Mouse (Mus musculus) mature B cell (primary cell): ENCODE measurements at regions not wholly inside any gene's neighbourhood (a gene's known extent, or its start where the extent isn't known, plus 50 kb on each side); places are given as distances from the start of the nearest gene placed in this dataset.
"Not testable (repeated sequence)": the region's sequence is repeated elsewhere in the genome, so short reads cannot be mapped to it uniquely, and the experiment has no call there.

Experiments
- in situ Hi-C: fragments of 300-500 bp; cut with MboI; formaldehyde crosslinking; loops from 2 replicates; pipeline ENCODE4 v1.14.3; 2019

- in situ Hi-C loops, result loop anchor here (10.0 kb wide), 1 partner anchor 57 kb away; no protein-coding TSS in a partner anchor
Measured at GRCm38 (mm10) chr7:73611866-73612751, 70.5 kb upstream of the Chd2 start.

GRCm38 (mm10) chr7:73608804-73609275, 67.2 kb upstream of the Chd2 start:
- in situ Hi-C loops, result no loop called here

DNA sequence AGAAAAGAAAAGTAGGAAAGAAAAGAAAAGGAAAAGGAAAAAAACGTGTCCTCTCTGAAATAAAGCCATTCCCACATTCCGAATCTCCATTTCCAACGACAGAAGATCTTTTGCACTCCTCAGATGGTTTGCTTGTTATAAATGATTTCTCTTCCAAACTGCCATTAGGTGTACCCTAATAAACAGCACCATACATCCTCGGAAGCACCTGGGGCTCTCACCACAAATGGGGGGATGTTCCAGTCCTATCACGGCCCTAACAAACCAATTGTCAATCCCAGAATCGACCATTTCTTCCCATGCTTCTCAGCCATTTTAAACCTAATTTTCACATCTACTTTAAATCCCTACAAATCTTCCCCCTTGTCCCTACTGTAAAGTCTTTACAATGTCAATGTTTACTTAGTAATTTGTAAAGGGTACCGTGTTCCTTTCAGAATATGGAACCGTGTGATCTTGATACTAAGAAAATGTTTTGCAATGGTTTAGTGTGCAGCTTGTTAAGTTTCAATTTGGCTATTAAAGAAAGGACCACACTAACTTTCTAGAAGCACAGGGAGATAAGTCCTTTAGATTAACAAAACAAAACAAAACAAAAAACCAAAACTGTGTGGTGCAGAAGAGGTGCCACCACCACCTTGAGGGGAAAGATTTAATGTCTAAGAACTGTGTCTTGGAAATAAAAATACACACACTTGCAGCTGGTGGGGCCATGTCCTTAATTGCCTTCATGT, 66.6 kb upstream of the Chd2 start:
- in situ Hi-C loops, result no loop called here

DNA sequence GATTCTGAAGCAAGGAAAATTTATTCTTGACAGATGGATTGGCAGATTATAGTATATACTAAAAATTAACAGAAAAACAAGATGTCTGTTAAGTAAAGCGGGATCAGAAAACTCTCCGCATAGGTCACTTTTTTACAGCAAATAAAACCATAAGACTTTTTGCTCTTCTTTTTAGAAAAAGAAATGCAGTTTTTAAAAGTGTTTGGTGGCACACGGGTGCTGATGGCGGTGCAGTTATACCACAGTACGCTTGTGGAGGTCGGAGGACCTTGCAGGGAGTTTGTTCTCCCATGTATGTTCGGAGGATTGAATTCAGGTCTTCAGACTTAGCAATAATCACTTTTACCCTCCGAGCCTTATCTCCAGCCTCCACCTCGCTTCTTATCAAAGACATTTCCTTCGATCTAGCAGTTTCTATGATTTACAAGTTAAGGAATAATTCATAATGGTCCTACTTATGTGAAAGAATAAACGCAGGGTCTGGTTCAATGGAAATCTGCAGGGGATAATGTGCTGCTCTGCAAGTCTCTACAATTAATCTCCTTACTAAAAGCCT, 65.9 kb upstream of the Chd2 start:
- in situ Hi-C loops, result no loop called here

- in situ Hi-C loops, result no loop called here
Measured at GRCm38 (mm10) chr7:73606677-73607449, 65.2 kb upstream of the Chd2 start.

DNA sequence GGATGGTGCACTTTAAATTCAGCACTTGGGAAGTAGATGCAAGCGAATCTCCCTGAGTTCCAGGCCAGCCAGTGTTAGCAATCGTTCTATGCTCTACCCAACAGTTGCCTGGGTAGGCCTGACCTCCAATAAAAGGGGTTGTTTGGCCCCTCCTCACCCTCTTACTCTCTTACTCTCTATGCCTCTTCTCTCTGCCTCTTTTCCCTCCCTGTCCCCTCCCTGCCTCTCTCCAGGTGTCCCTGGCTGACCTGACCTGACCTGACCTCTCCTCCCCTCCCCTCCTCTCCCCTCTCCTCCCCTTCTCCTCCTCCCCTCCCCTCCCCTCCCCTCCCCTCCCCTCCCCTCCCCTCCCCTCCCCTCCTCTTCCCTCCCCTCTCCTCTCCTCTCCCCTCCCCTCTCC, 63.0 kb upstream of the Chd2 start:
- in situ Hi-C loops, result no loop called here

GRCm38 (mm10) chr7:73602815-73603551, 61.4 kb upstream of the Chd2 start:
- in situ Hi-C loops, result no loop called here

DNA sequence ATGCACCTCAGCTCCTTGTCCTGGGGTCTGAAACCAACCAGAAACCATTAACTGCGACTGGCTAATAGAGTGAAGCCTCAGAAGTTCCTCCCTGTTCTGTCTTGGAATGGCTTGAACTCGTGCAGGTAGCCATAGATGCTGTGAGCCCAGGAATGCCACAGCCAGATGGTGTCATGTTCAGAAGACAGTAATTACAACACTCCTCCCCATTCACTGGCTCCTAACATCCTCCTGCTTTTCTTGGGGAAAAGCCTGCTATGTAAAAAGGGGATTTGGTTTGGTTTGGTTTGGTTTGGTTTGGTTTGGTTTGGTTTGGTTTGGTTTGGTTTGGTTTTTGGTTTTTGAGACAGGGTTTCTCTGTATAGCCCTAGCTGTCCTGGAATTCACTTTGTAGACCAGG, 59.7 kb upstream of the Chd2 start:
- in situ Hi-C loops, result no loop called here

DNA sequence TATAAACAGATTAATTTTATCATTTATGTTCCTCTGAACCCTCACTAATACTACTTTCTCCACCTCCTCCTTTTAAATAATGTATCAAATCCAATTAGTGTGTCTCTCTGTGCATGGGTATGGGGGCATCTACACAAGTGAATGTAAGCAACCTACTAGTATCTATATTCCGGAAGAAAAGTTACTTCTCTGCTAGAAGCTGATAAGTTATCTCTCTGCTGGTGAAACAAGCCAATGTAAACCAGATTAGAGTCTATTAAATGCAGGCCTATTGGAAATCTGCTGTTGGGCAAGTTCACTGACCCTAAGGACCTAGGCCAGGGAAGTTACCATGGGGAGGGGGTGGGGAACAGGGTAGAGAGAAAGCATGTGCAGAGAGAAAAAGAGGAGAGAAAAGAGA, 59.1 kb upstream of the Chd2 start:
- in situ Hi-C loops, result no loop called here

DNA sequence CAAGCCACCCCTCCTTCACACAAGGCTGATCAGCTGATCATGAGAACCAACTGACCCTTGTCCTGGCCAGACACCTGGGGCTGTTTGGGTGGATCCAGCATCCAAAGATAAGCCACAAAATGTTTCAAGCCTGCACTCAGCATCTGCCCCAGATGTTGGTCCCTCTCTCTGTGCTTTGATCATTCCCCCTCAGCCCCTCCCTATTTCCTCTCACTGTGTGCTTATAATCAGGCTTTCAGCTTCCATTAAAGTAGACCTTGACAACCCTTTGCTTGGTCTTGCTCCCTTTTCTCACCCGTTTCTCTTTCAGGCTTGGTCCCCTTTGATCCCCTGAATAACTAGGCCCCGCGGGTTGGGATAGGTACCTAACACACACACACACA, 58.4 kb upstream of the Chd2 start:
- in situ Hi-C loops, result not testable (repeated sequence)

DNA sequence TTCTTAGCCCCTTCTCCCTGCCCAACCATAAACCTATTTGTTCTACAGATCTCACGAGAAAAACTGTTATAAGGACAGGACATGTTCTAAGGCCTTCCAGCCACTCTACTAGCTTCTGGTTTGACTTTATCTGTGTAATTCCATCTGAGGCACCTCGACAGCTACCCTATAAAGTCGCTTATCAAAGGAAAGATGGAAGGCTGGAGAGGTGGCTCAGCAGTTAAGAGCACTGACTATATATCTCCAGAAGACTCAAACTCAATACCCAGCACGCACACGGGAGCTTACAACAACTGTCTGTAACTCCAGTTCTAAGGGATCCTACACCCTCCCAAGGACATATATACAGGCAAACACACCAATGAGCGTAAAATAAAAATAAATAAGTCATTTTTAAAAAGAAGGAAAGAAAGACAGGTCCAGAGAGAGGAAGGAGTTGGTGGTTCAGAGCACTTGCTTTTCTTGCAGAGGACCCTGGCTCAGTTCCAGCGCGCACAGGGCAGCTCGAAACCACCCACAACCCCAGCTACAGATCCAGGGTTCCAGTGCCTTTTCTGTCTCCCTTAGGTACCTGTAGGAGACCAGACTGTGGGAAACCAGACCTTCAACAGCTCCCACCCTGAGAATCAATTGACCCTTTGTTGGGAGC, 57.8 kb upstream of the Chd2 start:
- in situ Hi-C loops, result no loop called here

DNA sequence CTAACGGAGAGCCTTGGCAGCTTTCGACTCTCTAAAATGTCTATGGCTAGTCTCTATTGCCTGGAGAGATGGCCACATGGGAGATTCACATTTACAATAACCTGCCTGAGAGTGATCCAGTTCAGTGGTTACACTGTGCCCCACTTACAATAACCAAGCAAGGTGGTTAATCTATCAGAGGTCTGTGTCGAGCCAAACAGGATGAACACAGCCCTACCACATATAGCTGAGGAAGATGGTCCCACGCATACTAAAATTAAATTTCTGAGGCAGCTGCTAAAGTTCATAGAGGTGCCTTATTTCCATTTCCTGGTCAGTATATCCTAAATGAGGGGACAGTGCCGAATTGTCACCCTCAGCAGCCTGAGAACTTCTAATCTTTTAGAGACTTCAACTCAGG, 56.3 kb upstream of the Chd2 start:
- in situ Hi-C loops, result no loop called here

DNA sequence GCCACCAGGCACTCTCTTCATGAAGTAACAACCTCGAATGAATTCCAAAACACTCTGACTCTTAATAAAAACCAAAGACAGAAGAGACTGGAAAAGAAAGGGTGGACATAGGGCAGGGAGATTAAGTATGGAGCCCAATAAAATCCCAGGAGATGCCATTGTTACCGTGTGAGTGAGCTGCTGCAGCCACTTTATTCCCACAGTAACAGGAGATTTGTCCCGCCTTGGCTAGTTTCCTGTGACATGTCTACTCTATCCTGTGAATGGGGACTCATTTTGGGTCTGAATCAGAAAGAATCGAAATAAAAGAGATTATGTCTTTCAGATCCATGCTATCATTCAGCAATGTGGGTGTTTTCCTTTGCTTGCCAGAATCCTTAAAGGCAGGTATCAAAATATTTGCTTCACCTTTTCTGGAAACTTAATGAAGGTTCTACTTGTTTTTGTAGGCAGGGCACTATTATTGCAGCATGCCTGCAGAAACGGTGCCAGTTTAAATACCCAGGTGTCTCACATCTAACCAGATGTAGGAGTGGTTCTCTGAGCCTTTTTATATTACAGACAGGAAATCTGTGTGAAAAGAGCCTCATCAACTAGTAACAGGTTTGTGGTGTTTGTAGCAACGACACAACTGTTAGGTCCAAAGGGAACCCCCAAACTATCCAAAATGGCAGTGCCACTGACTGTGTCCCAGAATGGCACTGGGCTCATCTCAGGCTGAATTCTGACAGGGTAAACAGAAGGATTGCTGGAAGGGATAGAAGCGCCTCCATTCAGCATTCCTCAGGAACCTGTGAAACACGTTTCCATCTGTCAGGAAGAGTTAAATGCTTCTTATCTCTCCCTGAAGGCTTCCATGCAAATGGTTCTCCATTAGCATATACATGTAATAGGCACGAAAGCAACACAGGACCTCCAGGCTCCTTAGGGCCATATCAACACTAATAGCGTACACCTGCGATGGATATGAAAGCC, 55.5 kb upstream of the Chd2 start:
- in situ Hi-C loops, result no loop called here

- in situ Hi-C loops, result no loop called here
Measured at GRCm38 (mm10) chr7:73596415-73596814, 54.8 kb upstream of the Chd2 start.

- in situ Hi-C loops, result no loop called here
Measured at GRCm38 (mm10) chr7:73595860-73596259, 54.2 kb upstream of the Chd2 start.

DNA sequence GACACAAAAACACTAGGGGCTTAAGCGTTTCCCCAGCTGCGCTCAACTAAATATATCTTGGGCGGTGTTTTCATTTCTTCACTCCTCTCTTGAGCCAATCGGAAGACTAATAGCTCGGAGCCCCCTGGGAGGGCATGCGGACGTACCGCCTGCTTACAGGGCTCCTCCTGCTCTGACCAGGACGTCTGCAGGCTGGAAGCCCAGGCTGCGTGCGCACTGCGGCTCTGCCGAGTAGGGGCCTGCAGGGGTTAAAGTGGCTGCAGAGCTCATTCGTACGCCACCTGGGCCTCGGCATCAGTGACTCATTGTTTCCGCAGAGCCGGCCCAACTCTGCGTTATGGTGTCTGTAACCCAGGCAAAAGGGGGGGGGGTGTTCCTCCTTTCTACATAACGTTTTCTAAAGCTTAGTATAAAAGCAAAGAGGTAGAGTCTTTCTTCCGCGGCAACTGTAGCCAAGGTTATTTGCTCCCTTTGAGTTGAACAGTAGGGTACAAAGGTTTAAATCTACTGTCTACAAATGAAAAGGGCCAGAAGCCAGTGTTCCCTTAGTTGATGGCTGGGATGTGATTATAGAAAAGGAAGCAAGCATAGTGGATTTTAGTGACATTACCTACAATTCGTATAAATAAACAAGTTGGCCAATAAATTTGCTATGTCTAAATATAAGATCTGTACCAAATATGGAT, 53.7 kb upstream of the Chd2 start:
- in situ Hi-C loops, result no loop called here

GRCm38 (mm10) chr7:73594492-73595139, 53.0 kb upstream of the Chd2 start:
- in situ Hi-C loops, result no loop called here

DNA sequence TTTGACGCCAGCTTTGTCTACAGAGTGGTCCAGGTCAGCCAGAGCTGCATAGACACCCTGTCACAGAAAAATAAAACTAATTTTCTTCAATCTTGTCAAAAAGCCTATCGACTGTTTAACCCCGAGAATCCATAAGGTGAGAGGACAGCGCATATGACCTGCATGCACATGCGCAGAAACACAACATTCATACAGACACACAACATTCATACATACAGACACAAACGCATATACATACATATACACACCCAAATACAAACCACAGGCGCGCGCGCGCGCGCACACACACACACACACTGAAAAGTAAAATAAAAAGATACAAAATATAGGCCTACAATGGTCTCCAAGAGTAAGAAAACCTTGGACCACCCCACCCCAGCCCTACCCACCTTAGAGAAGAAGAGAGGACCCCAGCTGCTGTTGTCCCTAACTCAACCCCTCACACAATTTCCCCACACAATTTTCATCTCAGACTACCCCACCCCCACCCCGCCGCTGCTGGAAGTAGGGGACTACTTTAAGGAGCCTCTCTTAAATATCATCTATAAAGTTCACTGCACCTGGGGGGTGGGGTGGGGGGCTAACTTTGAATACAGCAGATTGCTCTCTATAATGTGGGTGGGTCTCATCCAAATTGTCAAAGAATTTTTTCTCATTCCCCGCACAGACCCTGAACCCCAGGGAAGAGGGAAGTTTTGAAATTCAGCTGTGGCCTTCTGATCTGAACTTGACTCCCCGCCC, 52.2 kb upstream of the Chd2 start:
- in situ Hi-C loops, result no loop called here
